Mouse (Mus musculus) megakaryocyte, embryonic 14.5 days (primary cell): ENCODE measurements around the gene Rfc4.
"Not testable (repeated sequence)": the region's sequence is repeated elsewhere in the genome, so short reads cannot be mapped to it uniquely, and the experiment has no call there.

Source experiments
- FLI1 ChIP-seq: IDR thresholded peaks from 2 replicates; pipeline ENCODE4 v1.6.1; 2012; ENCODE audit warnings: low read length, inconsistent platforms, mixed read lengths
- GATA1 ChIP-seq: IDR thresholded peaks from 3 replicates; pipeline ENCODE4 v1.6.1; 2012; ENCODE audit warnings: mixed read lengths, low read length, inconsistent platforms, borderline replicate concordance

- TF ChIP-seq GATA1, FLI1: not testable (repeated sequence)
Measured at GRCm38 (mm10) chr16:23077516-23077915, 50.0 kb downstream of the Rfc4 start.
